Mouse (Mus musculus): ENCODE results near the gene Pla2g4a. TPM values are rescaled to one million over a fixed set of nuclear protein-coding genes. Genes with fewer than 3 reads are reported as not detected.

The Pla2g4a gene
- polyA plus RNA-seq, 1 experiment from 2014 or later: 6.1 TPM

Other genes with a start within 250 kb of the Pla2g4a start
- gene Ptgs2, start 138.7 kb upstream of the Pla2g4a start, polyA plus RNA-seq (2015; fragmentation: Nextera tagmentation; extraction: Ambion mirVana): 0.11 and 0.16 TPM in 2 replicates